Mouse (Mus musculus): ENCODE results near the gene Cxcl2. TPM values are rescaled to one million over a fixed set of nuclear protein-coding genes. Genes with fewer than 3 reads are reported as not detected.

Cxcl2 gene
- not detected in 2 replicates for polyA plus RNA-seq (2015; fragmentation: Nextera tagmentation; extraction: Ambion mirVana)

- ATAC-seq (ENCODE audit: insufficient number of reproducible peaks, low FRiP score, low TSS enrichment, low read depth), result 0 out of 2 replicates have a peak, but pooled peaks have one; percentile 47
These were observed at the start of gene Cxcl2 for GRCm38 (mm10) chr5:90903339-90904020. Cxcl2 (plus strand) TSS chr5:90903871.

GRCm38 (mm10) chr5:90855308-90856230 lies 48.1 kb upstream of the Cxcl2 start:
- no peak for ATAC-seq (ENCODE audit: insufficient number of reproducible peaks, low FRiP score, low TSS enrichment, low read depth)
- H3K4me3 ChIP-seq (replicated peaks), result no peak overlapping the region
- 62% methylated on average over 7 of the region's 7 CpGs for WGBS
- no peaks in the 10 kb centered on the region for H3K9me3 ChIP-seq (replicated peaks)
- no peaks in the 10 kb centered on the region for H3K27me3 ChIP-seq
- no peaks in the 10 kb centered on the region for H3K4me1 ChIP-seq
- no peak overlapping the region for H3K4me2 ChIP-seq (replicated peaks)
- H3K9ac ChIP-seq, result no peak overlapping the region
- H3K27ac ChIP-seq (replicated peaks), result no peak overlapping the region
- H3K36me3 ChIP-seq, result no peaks in the 10 kb centered on the region

More at GRCm38 (mm10) chr5:90903339-90904020, at the start of gene Cxcl2:
- 8% methylated on average over 22 of the region's 22 CpGs for WGBS
- peak within 1 kb of the TSS; percentile 31 for H3K4me3 ChIP-seq (replicated peaks)
- no peaks in the 10 kb centered on the region for H3K9me3 ChIP-seq (replicated peaks)
- H3K4me2 ChIP-seq (replicated peaks), result peak within 1 kb of the TSS; percentile 60
- H3K4me1 ChIP-seq, result peaks cover 10% of the 10 kb centered on the region
- H3K27me3 ChIP-seq, result peaks cover 17% of the 10 kb centered on the region
- H3K36me3 ChIP-seq, result no peaks in the 10 kb centered on the region
- H3K9ac ChIP-seq, result no peak within 1 kb of the TSS
- H3K27ac ChIP-seq (replicated peaks), result no peak within 1 kb of the TSS

- H3K9ac ChIP-seq, result no peak overlapping the region
- no peak overlapping the region for H3K27ac ChIP-seq (replicated peaks)
- H3K36me3 ChIP-seq, result no peaks in the 10 kb centered on the region
- H3K9me3 ChIP-seq (replicated peaks), result no peaks in the 10 kb centered on the region
- H3K4me3 ChIP-seq (replicated peaks), result no peak overlapping the region
- H3K4me2 ChIP-seq (replicated peaks), result no peak overlapping the region
- WGBS, result 58% methylated on average over 5 of the region's 5 CpGs
- no peaks in the 10 kb centered on the region for H3K27me3 ChIP-seq
- no peaks in the 10 kb centered on the region for H3K4me1 ChIP-seq
- ATAC-seq (ENCODE audit: insufficient number of reproducible peaks, low FRiP score, low TSS enrichment, low read depth), result no peak
These were observed 46.2 kb upstream of the Cxcl2 start for GRCm38 (mm10) chr5:90857463-90857862.

- H3K4me2 ChIP-seq (replicated peaks), result no peak overlapping the region
- no peak for ATAC-seq (ENCODE audit: insufficient number of reproducible peaks, low FRiP score, low TSS enrichment, low read depth)
- WGBS, result 80% methylated on average over 2 of the region's 2 CpGs
These were observed 45.2 kb upstream of the Cxcl2 start for GRCm38 (mm10) chr5:90858429-90858828.

GRCm38 (mm10) chr5:90859031-90859430 lies 44.6 kb upstream of the Cxcl2 start:
- Histone ChIP-seq H3K9me3 (replicated peaks) (no peaks in the 10 kb centered on the region), H3K27ac (replicated peaks) (no peak overlapping the region), H3K4me1 (no peaks in the 10 kb centered on the region), H3K36me3 (no peaks in the 10 kb centered on the region), H3K27me3 (no peaks in the 10 kb centered on the region), H3K4me2 (replicated peaks) (no peak overlapping the region), H3K4me3 (replicated peaks) (no peak overlapping the region), H3K9ac (no peak overlapping the region)
- ATAC-seq (ENCODE audit: insufficient number of reproducible peaks, low FRiP score, low TSS enrichment, low read depth), result no peak
- WGBS, result 72% methylated on average over 3 of the region's 3 CpGs

More at GRCm38 (mm10) chr5:90858429-90858828, 45.2 kb upstream of the Cxcl2 start:
- H3K4me3 ChIP-seq (replicated peaks), result no peak overlapping the region
- H3K9ac ChIP-seq, result no peak overlapping the region
- no peak overlapping the region for H3K27ac ChIP-seq (replicated peaks)
- H3K4me1 ChIP-seq, result no peaks in the 10 kb centered on the region
- no peaks in the 10 kb centered on the region for H3K27me3 ChIP-seq
- no peaks in the 10 kb centered on the region for H3K9me3 ChIP-seq (replicated peaks)
- no peaks in the 10 kb centered on the region for H3K36me3 ChIP-seq

- WGBS, result 67% methylated on average over 6 of the region's 6 CpGs
These were observed 41.7 kb upstream of the Cxcl2 start for GRCm38 (mm10) chr5:90861876-90862375.

GRCm38 (mm10) chr5:90866770-90867169 lies 36.9 kb upstream of the Cxcl2 start:
- Histone ChIP-seq H3K36me3 (no peaks in the 10 kb centered on the region), H3K9me3 (replicated peaks) (no peaks in the 10 kb centered on the region), H3K4me1 (no peaks in the 10 kb centered on the region), H3K9ac (no peak overlapping the region), H3K27me3 (no peaks in the 10 kb centered on the region), H3K27ac (replicated peaks) (no peak overlapping the region), H3K4me2 (replicated peaks) (no peak overlapping the region), H3K4me3 (replicated peaks) (no peak overlapping the region)
- no peak for ATAC-seq (ENCODE audit: insufficient number of reproducible peaks, low FRiP score, low TSS enrichment, low read depth)

More at GRCm38 (mm10) chr5:90861876-90862375, 41.7 kb upstream of the Cxcl2 start:
- no peak overlapping the region for H3K27ac ChIP-seq (replicated peaks)
- ATAC-seq (ENCODE audit: insufficient number of reproducible peaks, low FRiP score, low TSS enrichment, low read depth), result no peak
- H3K4me3 ChIP-seq (replicated peaks), result no peak overlapping the region
- no peaks in the 10 kb centered on the region for H3K36me3 ChIP-seq
- H3K4me2 ChIP-seq (replicated peaks), result no peak overlapping the region
- H3K9ac ChIP-seq, result no peak overlapping the region
- no peaks in the 10 kb centered on the region for H3K4me1 ChIP-seq
- H3K9me3 ChIP-seq (replicated peaks), result no peaks in the 10 kb centered on the region
- H3K27me3 ChIP-seq, result no peaks in the 10 kb centered on the region

- ATAC-seq (ENCODE audit: insufficient number of reproducible peaks, low FRiP score, low TSS enrichment, low read depth), result no peak
- no peak overlapping the region for H3K27ac ChIP-seq (replicated peaks)
- no peaks in the 10 kb centered on the region for H3K9me3 ChIP-seq (replicated peaks)
- no peaks in the 10 kb centered on the region for H3K27me3 ChIP-seq
- no peaks in the 10 kb centered on the region for H3K36me3 ChIP-seq
- no peak overlapping the region for H3K4me3 ChIP-seq (replicated peaks)
- H3K9ac ChIP-seq, result no peak overlapping the region
- no peak overlapping the region for H3K4me2 ChIP-seq (replicated peaks)
- peaks cover 10% of the 10 kb centered on the region; the same call in 1 of the 2 replicates for H3K4me1 ChIP-seq
- WGBS, result 72% methylated on average over 7 of the region's 7 CpGs
These were observed 31.3 kb upstream of the Cxcl2 start for GRCm38 (mm10) chr5:90872377-90872776.

- no peak for ATAC-seq (ENCODE audit: insufficient number of reproducible peaks, low FRiP score, low TSS enrichment, low read depth)
- Histone ChIP-seq H3K27ac (replicated peaks) (no peak overlapping the region), H3K9ac (no peak overlapping the region), H3K9me3 (replicated peaks) (no peaks in the 10 kb centered on the region), H3K4me3 (replicated peaks) (no peak overlapping the region), H3K4me1 (peaks cover 10% of the 10 kb centered on the region; the same call in 1 of the 2 replicates), H3K27me3 (no peaks in the 10 kb centered on the region), H3K4me2 (replicated peaks) (no peak overlapping the region), H3K36me3 (no peaks in the 10 kb centered on the region)
- WGBS, result 47% methylated on average over 4 of the region's 4 CpGs
These were observed 27.6 kb upstream of the Cxcl2 start for GRCm38 (mm10) chr5:90876045-90876444.

- peaks cover 10% of the 10 kb centered on the region; the same call in 1 of the 2 replicates for H3K4me1 ChIP-seq
- ATAC-seq (ENCODE audit: insufficient number of reproducible peaks, low FRiP score, low TSS enrichment, low read depth), result no peak
- WGBS, result 58% methylated on average over 8 of the region's 8 CpGs
- no peaks in the 10 kb centered on the region for H3K27me3 ChIP-seq
- no peak overlapping the region for H3K4me3 ChIP-seq (replicated peaks)
- no peaks in the 10 kb centered on the region for H3K36me3 ChIP-seq
- H3K4me2 ChIP-seq (replicated peaks), result no peak overlapping the region
- H3K27ac ChIP-seq (replicated peaks), result no peak overlapping the region
- no peaks in the 10 kb centered on the region for H3K9me3 ChIP-seq (replicated peaks)
- H3K9ac ChIP-seq, result no peak overlapping the region
These were observed 27.0 kb upstream of the Cxcl2 start for GRCm38 (mm10) chr5:90876471-90877172.

- ATAC-seq (ENCODE audit: insufficient number of reproducible peaks, low FRiP score, low TSS enrichment, low read depth), result no peak
- Histone ChIP-seq H3K9me3 (replicated peaks) (no peaks in the 10 kb centered on the region), H3K4me3 (replicated peaks) (no peak overlapping the region), H3K27ac (replicated peaks) (no peak overlapping the region), H3K4me1 (peaks cover 10% of the 10 kb centered on the region; the same call in 1 of the 2 replicates), H3K36me3 (no peaks in the 10 kb centered on the region), H3K4me2 (replicated peaks) (no peak overlapping the region), H3K27me3 (no peaks in the 10 kb centered on the region), H3K9ac (no peak overlapping the region)
These were observed 26.5 kb upstream of the Cxcl2 start for GRCm38 (mm10) chr5:90877173-90877512.

Data from embryonic facial prominence, embryonic 15.5 days (tissue).